Mouse (Mus musculus): ENCODE data around the gene Gtf2ird1.
"Not testable (repeated sequence)": the region's sequence is repeated elsewhere in the genome, so short reads cannot be mapped to it uniquely, and the experiment has no call there.

Gtf2ird1 gene

GRCm38 (mm10) chr5:134347066-134347465 lies 109.5 kb downstream of the Gtf2ird1 start:
- DNase-seq (ENCODE audit: extremely low read depth, low read depth, low spot score): no peak

GRCm38 (mm10) chr5:134345449-134345848 lies 111.1 kb downstream of the Gtf2ird1 start:
- DNase-seq (ENCODE audit: extremely low read depth, low read depth, low spot score): no peak

GRCm38 (mm10) chr5:134344076-134344475 lies 112.4 kb downstream of the Gtf2ird1 start:
- DNase-seq (ENCODE audit: extremely low read depth, low read depth, low spot score): no peak

GRCm38 (mm10) chr5:134343530-134343929 lies 113.0 kb downstream of the Gtf2ird1 start:
- DNase-seq (ENCODE audit: extremely low read depth, low read depth, low spot score): not testable (repeated sequence)

- DNase-seq (ENCODE audit: extremely low read depth, low read depth, low spot score): no peak
These were observed 113.9 kb downstream of the Gtf2ird1 start for GRCm38 (mm10) chr5:134342503-134343205.

- DNase-seq (ENCODE audit: extremely low read depth, low read depth, low spot score): no peak
These were observed 114.8 kb downstream of the Gtf2ird1 start for GRCm38 (mm10) chr5:134341721-134342120.

- DNase-seq (ENCODE audit: extremely low read depth, low read depth, low spot score): no peak
These were observed 115.2 kb downstream of the Gtf2ird1 start for GRCm38 (mm10) chr5:134341321-134341720.

- peak; percentile 19 for DNase-seq (ENCODE audit: extremely low read depth, low read depth, low spot score)
These were observed 116.4 kb downstream of the Gtf2ird1 start for GRCm38 (mm10) chr5:134340101-134340522.

- not testable (repeated sequence) for DNase-seq (ENCODE audit: extremely low read depth, low read depth, low spot score)
These were observed 119.5 kb downstream of the Gtf2ird1 start for GRCm38 (mm10) chr5:134337012-134337411.

- DNase-seq (ENCODE audit: extremely low read depth, low read depth, low spot score): peak; percentile 85
These were observed 123.8 kb downstream of the Gtf2ird1 start for GRCm38 (mm10) chr5:134332743-134333142.

GRCm38 (mm10) chr5:134330082-134330481 lies 126.4 kb downstream of the Gtf2ird1 start:
- peak; percentile 47 for DNase-seq (ENCODE audit: extremely low read depth, low read depth, low spot score)

GRCm38 (mm10) chr5:134329311-134329710 lies 127.2 kb downstream of the Gtf2ird1 start:
- DNase-seq (ENCODE audit: extremely low read depth, low read depth, low spot score): no peak

- DNase-seq (ENCODE audit: extremely low read depth, low read depth, low spot score): no peak
These were observed 128.0 kb downstream of the Gtf2ird1 start for GRCm38 (mm10) chr5:134328482-134329001.

- DNase-seq (ENCODE audit: extremely low read depth, low read depth, low spot score): no peak
These were observed 130.5 kb downstream of the Gtf2ird1 start for GRCm38 (mm10) chr5:134325856-134326566.

GRCm38 (mm10) chr5:134323869-134324268 lies 132.6 kb downstream of the Gtf2ird1 start:
- no peak for DNase-seq (ENCODE audit: extremely low read depth, low read depth, low spot score)

- DNase-seq (ENCODE audit: extremely low read depth, low read depth, low spot score): no peak
These were observed 133.2 kb downstream of the Gtf2ird1 start for GRCm38 (mm10) chr5:134323311-134323710.

- DNase-seq (ENCODE audit: extremely low read depth, low read depth, low spot score): no peak
These were observed 134.2 kb downstream of the Gtf2ird1 start for GRCm38 (mm10) chr5:134322355-134322754.

- no peak for DNase-seq (ENCODE audit: extremely low read depth, low read depth, low spot score)
These were observed 134.8 kb downstream of the Gtf2ird1 start for GRCm38 (mm10) chr5:134321699-134322098.

- no peak for DNase-seq (ENCODE audit: extremely low read depth, low read depth, low spot score)
These were observed 137.6 kb downstream of the Gtf2ird1 start for GRCm38 (mm10) chr5:134318903-134319302.

- DNase-seq (ENCODE audit: extremely low read depth, low read depth, low spot score): peak; percentile 74
These were observed 139.8 kb downstream of the Gtf2ird1 start for GRCm38 (mm10) chr5:134316721-134317120.

- DNase-seq (ENCODE audit: extremely low read depth, low read depth, low spot score): peak; percentile 39
These were observed 140.7 kb downstream of the Gtf2ird1 start for GRCm38 (mm10) chr5:134315623-134316350.
